Mouse (Mus musculus) naive thymus-derived CD4-positive, alpha-beta T cell, adult 2 months (primary cell): Measurements from ENCODE around the gene Ppp6r3.

Experiments
- DNase-seq: peaks from one replicate; pipeline ENCODE4 v3.0.0-alpha.2; 2011; ENCODE audit warnings: low read depth

Gene Ppp6r3

GRCm38 (mm10) chr19:3431066-3431465 lies 144.5 kb downstream of the Ppp6r3 start:
- no peak for DNase-seq

- no peak for DNase-seq
Observed at GRCm38 (mm10) chr19:3429156-3429816, 146.3 kb downstream of the Ppp6r3 start.

DNA sequence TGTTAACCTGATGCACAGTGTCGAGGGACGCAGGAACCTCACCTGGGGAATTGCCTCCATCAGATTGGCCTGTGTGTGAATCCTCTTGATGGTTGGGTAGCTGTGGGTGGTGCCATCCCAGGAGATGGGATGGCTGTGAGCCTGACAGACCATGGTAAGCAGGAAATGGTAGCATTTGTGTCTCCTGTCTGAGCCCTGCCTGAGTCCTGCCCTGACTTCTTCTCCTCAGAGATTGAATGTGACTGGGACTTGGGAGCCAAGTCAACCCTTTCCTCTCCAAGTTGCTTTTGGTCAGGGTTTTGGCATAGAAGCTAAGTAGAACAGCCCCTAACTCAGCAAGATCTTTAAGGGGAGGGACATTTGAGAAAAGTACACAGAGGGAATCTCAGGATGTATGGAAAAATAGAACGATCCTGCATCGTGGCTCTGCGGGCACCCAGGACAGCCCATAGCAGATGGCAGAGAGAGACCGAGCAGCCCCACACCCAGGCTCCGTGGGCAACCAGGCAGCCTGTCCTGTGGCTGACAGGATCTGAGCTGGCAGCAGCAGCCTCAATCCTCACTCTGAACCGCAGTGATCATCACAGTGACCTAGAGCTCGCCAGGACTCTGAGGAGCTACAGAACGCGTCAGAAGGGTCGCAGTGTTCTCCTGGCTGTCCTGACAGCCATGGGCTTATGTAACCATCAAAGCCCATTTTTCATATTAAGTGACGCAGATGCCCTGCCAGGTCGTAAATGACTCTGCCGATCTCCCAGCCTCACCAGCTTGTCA lies 147.3 kb downstream of the Ppp6r3 start:
- no peak for DNase-seq

DNA sequence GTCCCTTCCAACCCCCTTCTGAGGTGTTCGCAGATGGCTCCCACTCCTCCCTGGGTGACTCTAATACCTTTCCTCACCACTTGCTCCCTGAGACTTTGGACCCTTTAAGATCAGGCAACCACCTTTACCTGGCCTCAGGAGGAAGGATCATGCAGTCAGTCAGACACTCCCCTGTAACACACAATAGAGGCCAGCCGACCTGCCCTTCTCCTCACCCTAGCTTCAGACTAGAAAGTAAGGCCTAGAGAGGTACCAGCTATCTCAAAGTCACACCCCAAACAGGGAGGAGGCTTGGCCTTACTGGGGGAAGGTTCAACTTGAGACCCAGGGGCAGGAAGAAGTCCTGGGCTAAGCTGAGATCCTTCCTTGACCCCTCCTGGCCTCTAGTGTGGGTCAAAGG lies 151.3 kb downstream of the Ppp6r3 start:
- no peak for DNase-seq

DNA sequence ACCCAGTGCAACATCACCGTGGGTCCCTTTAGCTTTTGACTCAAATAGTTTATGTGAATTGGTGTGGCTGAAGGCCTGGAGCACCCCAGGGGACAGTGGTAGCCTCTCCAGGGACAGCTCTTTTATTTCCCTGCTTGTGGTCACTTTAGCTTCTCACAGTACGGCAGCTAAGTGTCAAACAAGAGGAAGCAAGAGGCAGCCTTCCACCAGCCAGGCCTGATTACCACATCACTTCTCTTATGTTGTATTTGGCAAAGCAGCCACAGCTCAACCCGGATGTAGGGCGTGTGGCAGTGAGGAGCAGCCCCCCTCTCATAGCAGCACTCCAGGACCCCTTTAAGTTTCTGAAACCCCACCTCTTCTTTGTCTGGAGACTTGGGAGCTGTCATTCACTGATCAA lies 152.6 kb downstream of the Ppp6r3 start:
- DNase-seq: no peak

GRCm38 (mm10) chr19:3422488-3422887 lies 153.1 kb downstream of the Ppp6r3 start:
- no peak for DNase-seq

DNA sequence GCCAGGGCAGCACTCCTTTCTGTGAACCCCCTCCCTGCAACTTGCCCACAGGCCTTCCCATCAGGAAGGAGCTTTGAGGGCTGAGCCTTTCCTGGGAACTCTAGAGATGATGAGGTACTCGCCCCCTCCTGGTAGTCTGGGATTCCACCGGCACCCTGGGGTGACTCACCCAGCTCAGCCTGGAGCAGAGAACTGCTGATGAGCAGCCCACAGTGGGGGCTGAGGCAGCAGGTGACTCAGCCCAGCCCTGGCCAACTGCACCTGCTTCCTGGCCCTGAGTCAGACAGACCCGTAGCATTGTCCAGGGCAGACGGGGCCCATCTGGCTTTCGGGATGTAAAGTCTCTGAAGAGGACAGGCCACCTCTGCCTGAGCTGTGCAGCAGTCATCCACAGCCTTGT lies 156.3 kb downstream of the Ppp6r3 start:
- no peak for DNase-seq

- no peak for DNase-seq
Observed at GRCm38 (mm10) chr19:3414268-3414733, 161.2 kb downstream of the Ppp6r3 start, which contains the start of gene Gal. TSS of gene Gal (minus strand) at chr19:3414544.

DNA sequence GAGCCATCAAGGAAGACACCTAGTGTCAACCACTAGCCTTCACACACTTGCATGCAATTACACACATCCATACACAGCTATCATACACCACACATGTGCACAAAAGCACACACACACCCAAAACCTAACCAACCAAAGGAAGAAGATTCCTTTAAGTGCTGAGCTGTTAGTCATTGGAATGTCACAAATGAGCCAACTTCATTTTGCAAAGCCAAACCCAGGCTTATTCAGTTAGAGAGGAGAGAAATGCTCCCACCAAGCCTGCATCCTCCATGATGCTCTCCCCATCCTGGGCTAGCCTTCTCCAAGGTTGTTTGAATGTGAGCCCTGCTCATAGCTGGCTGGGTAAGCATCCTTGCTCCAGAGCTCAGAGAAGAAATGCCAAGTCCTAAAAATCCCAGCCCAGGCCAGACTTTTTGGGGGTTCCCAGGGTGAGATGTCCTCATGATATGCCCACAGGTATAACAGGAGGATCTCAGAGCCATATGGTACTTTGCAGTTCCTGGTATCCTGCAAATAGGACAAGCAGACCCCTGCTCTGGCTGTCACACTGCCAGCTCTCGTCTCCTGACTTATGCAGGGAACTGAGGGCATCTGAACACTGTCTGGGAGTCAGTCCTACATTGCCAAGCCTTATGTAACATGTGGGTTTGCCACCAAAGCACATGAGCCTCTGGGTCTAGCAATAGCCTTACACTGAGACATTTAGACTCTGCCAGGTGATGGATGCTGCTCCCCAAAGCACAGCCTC lies 169.8 kb downstream of the Ppp6r3 start:
- DNase-seq: no peak
